Mouse (Mus musculus) E14TG2a.4 (cell line): Measurements from ENCODE around the gene Nup93.

Experiments
- CTCF ChIP-seq: conservative IDR thresholded peaks from 2 replicates; pipeline ENCODE4 v1.5.1; 2014; ENCODE audit warnings: low read length
- POU5F1 ChIP-seq: IDR thresholded peaks from 2 replicates; pipeline ENCODE4 v1.6.1; 2014; ENCODE audit warnings: low read length, borderline replicate concordance

GRCm38 (mm10) chr8:94290606-94291005 is 76.2 kb downstream of the Nup93 start:
- TF ChIP-seq CTCF, result no peak
- TF ChIP-seq POU5F1, result no peak
